In genomic region chr4:132421556-132421922, GRCm38 (mm10) we compare ENCODE assay signal across 7 mouse cellular contexts. TPM values are rescaled to one million over a fixed set of nuclear protein-coding genes. Genes with fewer than 3 reads are reported as not detected.
A peak's percentile ranks its signal among the peaks of the same experiment; 100 is the strongest.
DNase-seq lines count a peak whose midpoint lies in the region; TF ChIP-seq lines count a peak whose summit lies in the region.

No protein-coding gene starts in this region.

- TF ChIP-seq CTCF in left cerebral cortex, adult 2 months (IDR thresholded peaks at IDR 0.05): no peak
- TF ChIP-seq CTCF in bone marrow macrophage, adult 2 months (IDR thresholded peaks at IDR 0.05; ENCODE audit: low read depth, low read length): no peak

- no peaks in the 10 kb centered on the region for H3K27me3 ChIP-seq in hindbrain, embryonic 10.5 days (ENCODE audit: insufficient read depth, poor library complexity, severe bottlenecking)

- no peaks in the 10 kb centered on the region for H3K9me3 ChIP-seq in hindbrain, embryonic 10.5 days

- peaks cover 50% of the 10 kb centered on the region for H3K79me2 ChIP-seq in macrophage (ENCODE audit: inconsistent target)

- no peak for TF ChIP-seq POLR2A in bone marrow macrophage, adult 2 months (IDR thresholded peaks at IDR 0.05; ENCODE audit: borderline replicate concordance, low read depth, low read length)

- H3K27ac ChIP-seq in left cerebral cortex, adult 2 months: peak overlapping the region; percentile 80
- H3K27ac ChIP-seq in bone marrow macrophage, adult 2 months (ENCODE audit: insufficient read depth, low read depth, low read length): peak overlapping the region; percentile 89
- peak overlapping the region; percentile 98 for H3K27ac ChIP-seq in hindbrain, embryonic 10.5 days
- H3K27ac ChIP-seq in macrophage: peak overlapping the region; percentile 41; the same call in 1 of the 2 replicates

- peaks cover 11% of the 10 kb centered on the region for H3K4me1 ChIP-seq in bone marrow macrophage, adult 2 months (ENCODE audit: control insufficient read depth, insufficient read depth, low read length)
- peaks cover 19% of the 10 kb centered on the region for H3K4me1 ChIP-seq in hindbrain, embryonic 10.5 days (replicated peaks)

- intact Hi-C loops in left cerebral cortex, adult 2 months (cut with DNase I): loop anchor here (5.0 kb wide), 1 partner anchor 41 kb away; the partner anchor contains the start of gene Med18

- no peaks in the 10 kb centered on the region; the same call in 1 of the 2 replicates for H3K36me3 ChIP-seq in hindbrain, embryonic 10.5 days
- no peaks in the 10 kb centered on the region for H3K36me3 ChIP-seq in macrophage (ENCODE audit: inconsistent target)

- peak overlapping the region; percentile 71 for H3K4me3 ChIP-seq in left cerebral cortex, adult 2 months
- peak overlapping the region; percentile 91 for H3K4me3 ChIP-seq in bone marrow macrophage, adult 2 months (ENCODE audit: insufficient read depth, low read length)
- H3K4me3 ChIP-seq in hindbrain, embryonic 10.5 days: peak overlapping the region; percentile 82
- H3K4me3 ChIP-seq in macrophage (ENCODE audit: inconsistent target): peak overlapping the region; percentile 70

- WGBS in hindbrain, embryonic 10.5 days: under 1% methylated on average over 13 of the region's 13 CpGs
- WGBS in macrophage (ENCODE audit: missing documents): 2% methylated on average over 11 of the region's 13 CpGs

- no peak for DNase-seq in left cerebral cortex, adult 2 months (ENCODE audit: extremely low spot score in 1 of 2, low spot score in 2 of 2)
- DNase-seq in left cerebral cortex, adult 9 months (ENCODE audit: low spot score in 2 of 2): no peak
- DNase-seq in hindbrain, embryonic 10.5 days (ENCODE audit: low spot score): no peak
- DNase-seq in urinary bladder, adult 2 months (ENCODE audit: low spot score): no peak
- DNase-seq in cerebellum, adult 9-10 months: no peak

RNA-seq across cellular contexts. Expression of gene Phactr4, which starts 0.8 kb away (rescaled TPM):
- 1 to 10 TPM; 9.1 to 9.8 TPM for total RNA-seq in left cerebral cortex, adult 2 months (2021)
- 18.9 and 21.2 TPM in 2 replicates for polyA plus RNA-seq in bone marrow macrophage, adult 2 months (2012; ENCODE audit: insufficient read depth, insufficient read length, missing spikeins)
- 24.2 and 25.5 TPM in 2 replicates for polyA plus RNA-seq in hindbrain, embryonic 10.5 days (2016; fragmentation: Nextera tagmentation; extraction: Ambion mirVana)
- 10 to 100 TPM in 20 of 26 experiments, 1 to 10 TPM in 6; 5.1 to 24.7 (median 15.8) TPM for total RNA-seq in macrophage (2018; cell fraction: chromatin; rRNA removed)
- 10 to 100 TPM; 10.3 to 23.4 (median 15.2) TPM for total RNA-seq in macrophage (2018; cell fraction: cytosol; rRNA removed)
- total RNA-seq in macrophage (2018; cell fraction: nucleus; rRNA removed): 10 to 100 TPM in 22 of 26 experiments, 1 to 10 TPM in 4; 7.0 to 23.9 (median 14.3) TPM
- 9.3 to 18.7 TPM (median 9.9 TPM) in 3 replicates for polyA plus RNA-seq in macrophage (2018)
- polyA plus RNA-seq in urinary bladder, adult 2 months (2012; rRNA removed): 9.1 and 14.1 TPM in 2 replicates

RNA-seq across cellular contexts. Expression of gene Med18, which starts 42.2 kb away (rescaled TPM):
- total RNA-seq in left cerebral cortex, adult 2 months (2021): 10 to 100 TPM in 1 of 2 experiments, 1 to 10 TPM in 1; 8.8 to 10.1 TPM
- polyA plus RNA-seq in bone marrow macrophage, adult 2 months (2012; ENCODE audit: insufficient read depth, insufficient read length, missing spikeins): 6.4 and 8.0 TPM in 2 replicates
- polyA plus RNA-seq in hindbrain, embryonic 10.5 days (2016; fragmentation: Nextera tagmentation; extraction: Ambion mirVana): 29.0 and 33.3 TPM in 2 replicates
- total RNA-seq in macrophage (2018; cell fraction: chromatin; rRNA removed): 10 to 100 TPM in 4 of 26 experiments, 1 to 10 TPM in 16, under 1 TPM in 3, not detected in 3; 0.50 to 14.0 (median 5.0) TPM
- total RNA-seq in macrophage (2018; cell fraction: cytosol; rRNA removed): 1 to 10 TPM in 24 of 26 experiments, under 1 TPM in 2; 0.42 to 6.6 (median 4.5) TPM
- 10 to 100 TPM in 6 of 26 experiments, 1 to 10 TPM in 18, under 1 TPM in 1, not detected in 1; 0.63 to 13.9 (median 4.1) TPM for total RNA-seq in macrophage (2018; cell fraction: nucleus; rRNA removed)
- 1.9 to 6.5 TPM (median 4.3 TPM) in 3 replicates for polyA plus RNA-seq in macrophage (2018)
- polyA plus RNA-seq in urinary bladder, adult 2 months (2012; rRNA removed): 5.6 and 7.5 TPM in 2 replicates

Comparison
In these comparisons a context has a peak if more than half of its experiments do, and no peak if none do; other contexts are left out.
1. H3K27ac ChIP-seq: peak in every context shown above with its lines; median percentile 98 in hindbrain, embryonic 10.5 days; 89 in bone marrow macrophage, adult 2 months; 80 in left cerebral cortex, adult 2 months; 41 in macrophage.